Mouse (Mus musculus): ENCODE measurements around the gene Parp14. TPM values are rescaled to one million over a fixed set of nuclear protein-coding genes. Genes with fewer than 3 reads are reported as not detected.

Gene Parp14
- polyA plus RNA-seq (2012; ENCODE audit: low replicate concordance) = 25.3 and 31.5 TPM in 2 replicates

DNA sequence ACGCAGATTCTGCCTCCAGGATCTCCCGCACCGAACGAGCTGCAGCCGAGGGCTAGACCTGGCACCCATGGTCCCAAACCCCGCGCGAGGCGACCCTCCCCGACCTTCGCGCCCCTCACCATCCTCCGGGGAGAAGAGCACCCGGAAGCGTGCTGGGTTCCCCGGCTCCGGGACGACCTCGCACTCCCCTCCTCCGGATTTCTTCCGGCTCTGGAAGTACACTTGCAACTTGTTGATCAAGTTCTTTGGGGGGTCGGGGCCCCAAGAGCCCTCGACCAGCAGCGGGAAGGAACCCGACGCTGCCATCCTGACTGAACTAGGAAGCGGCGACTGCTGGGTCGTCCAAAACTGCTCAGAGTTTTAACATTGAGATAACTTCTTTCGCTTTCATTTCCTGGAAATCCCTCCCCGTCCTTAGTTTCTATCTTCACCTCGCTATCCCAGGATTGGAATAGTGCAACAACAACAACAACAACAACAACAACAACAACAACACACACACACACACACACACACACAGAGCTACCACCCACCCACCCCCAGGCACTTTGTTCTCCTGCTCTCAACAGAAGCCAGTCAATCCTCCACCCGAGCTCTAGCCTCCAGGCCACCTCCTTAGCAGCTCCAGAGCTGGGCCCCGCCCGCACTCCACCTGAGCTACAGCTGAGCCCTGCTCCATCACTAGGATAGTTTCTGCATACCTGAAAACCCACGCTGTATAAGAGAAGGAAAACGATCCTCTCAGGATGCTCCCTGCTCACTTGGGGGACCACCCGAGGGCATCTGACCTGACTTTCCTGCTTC, at the start of gene Parp14:
Gene Parp14, minus strand, starts transcription at position 497 of the 804 bp plus-strand sequence.

Other genes starting within 250 kb of the Parp14 start
- gene Dirc2, start 102.2 kb downstream of the Parp14 start, polyA plus RNA-seq (2012; ENCODE audit: low replicate concordance) = 4.6 and 8.4 TPM in 2 replicates
- gene Hspbap1, start 101.2 kb downstream of the Parp14 start, polyA plus RNA-seq (2012; ENCODE audit: low replicate concordance) = 10.8 and 12.1 TPM in 2 replicates
- 2.1 and 8.3 TPM in 2 replicates for gene Parp9, start 66.9 kb upstream of the Parp14 start, polyA plus RNA-seq (2012; ENCODE audit: low replicate concordance)
- 8.2 and 12.8 TPM in 2 replicates for gene Dtx3l, start 67.6 kb upstream of the Parp14 start, polyA plus RNA-seq (2012; ENCODE audit: low replicate concordance)
- 31.5 and 52.0 TPM in 2 replicates for gene Kpna1, start 107.2 kb upstream of the Parp14 start, polyA plus RNA-seq (2012; ENCODE audit: low replicate concordance)
- 0.56 and 1.7 TPM in 2 replicates for gene Wdr5b, start 169.6 kb upstream of the Parp14 start, polyA plus RNA-seq (2012; ENCODE audit: low replicate concordance)
- 26.2 and 56.6 TPM in 2 replicates for gene Fam162a, start 200.1 kb upstream of the Parp14 start, polyA plus RNA-seq (2012; ENCODE audit: low replicate concordance)
- 3.7 and 4.5 TPM in 2 replicates for gene Ccdc58, start 200.1 kb upstream of the Parp14 start, polyA plus RNA-seq (2012; ENCODE audit: low replicate concordance)